Mouse (Mus musculus) embryonic facial prominence, embryonic 10.5 days (tissue): ENCODE measurements at regions not wholly inside any gene's neighbourhood (a gene's known extent, or its start where the extent isn't known, plus 50 kb on each side); places are given as distances from the start of the nearest gene placed in this dataset.

Source experiments
- DNase-seq: peaks from one replicate; pipeline ENCODE4 v3.0.0-alpha.2; 2017; ENCODE audit warnings: low spot score
- H3K27ac ChIP-seq: fragments of 300-500 bp; sonication (generic); replicated peaks from 2 replicates; pipeline ENCODE4 v1.5.1; 2016; ENCODE audit warnings: mild to moderate bottlenecking
- H3K27me3 ChIP-seq: fragments of 300-500 bp; sonication (generic); replicated peaks from 2 replicates; pipeline ENCODE4 v1.6.1; 2016; ENCODE audit warnings: low read depth, mild to moderate bottlenecking; ENCODE audit not compliant: poor library complexity, severe bottlenecking
- H3K36me3 ChIP-seq: fragments of 300-500 bp; sonication (generic); replicated peaks from 2 replicates; pipeline ENCODE4 v1.6.1; 2016; ENCODE audit warnings: mild to moderate bottlenecking, moderate library complexity
- H3K4me1 ChIP-seq: fragments of 300-500 bp; sonication (generic); 2 replicates; pipeline ENCODE4 v1.6.1; 2016
- H3K4me3 ChIP-seq: fragments of 300-500 bp; sonication (generic); 2 replicates; pipeline ENCODE4 v1.5.1; 2016; ENCODE audit warnings: mild to moderate bottlenecking, moderate library complexity
- H3K9me3 ChIP-seq: fragments of 300-500 bp; sonication (generic); 2 replicates; pipeline ENCODE4 v1.6.1; 2016; ENCODE audit warnings: mild to moderate bottlenecking
- WGBS: fragments of 180-500 bp; shearing (Covaris S2); methylation state at CpG from one replicate; pipeline ENCODE4 v1.1.7; 2016; 5-methylcytosine and 5-hydroxymethylcytosine counted together

DNA sequence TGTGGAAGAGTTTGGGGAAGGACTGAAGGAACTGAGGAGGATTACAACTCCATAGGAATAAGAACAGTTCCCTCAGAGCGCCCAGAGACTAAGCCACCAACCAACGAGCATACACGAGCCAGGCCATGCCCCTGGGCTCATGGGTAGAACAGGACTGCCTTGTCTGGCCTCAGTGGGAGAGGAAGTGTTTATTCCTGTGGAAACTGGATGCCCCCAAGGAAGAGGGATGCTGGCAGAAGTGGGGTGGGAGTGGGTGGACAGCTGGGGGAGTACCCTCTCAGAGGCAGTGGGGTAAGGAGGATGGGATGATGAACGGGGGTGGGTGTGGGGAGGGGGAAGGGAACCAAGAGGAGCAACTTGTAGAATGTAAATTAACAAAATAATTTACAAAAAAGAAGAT lies 86.3 kb upstream of the Rab11fip2 start:
- no peaks in the 10 kb centered on the region for H3K36me3 ChIP-seq
- H3K4me3 ChIP-seq, result no peak overlapping the region
- H3K27me3 ChIP-seq, result no peaks in the 10 kb centered on the region
- DNase-seq, result no peak
- H3K27ac ChIP-seq, result no peak overlapping the region
- 0 out of 2 replicates have a peak, but pooled peaks cover 3% of the 10 kb centered on the region for H3K4me1 ChIP-seq
- 51% methylated on average over 4 of the region's 4 CpGs for WGBS
- H3K9me3 ChIP-seq, result no peaks in the 10 kb centered on the region

DNA sequence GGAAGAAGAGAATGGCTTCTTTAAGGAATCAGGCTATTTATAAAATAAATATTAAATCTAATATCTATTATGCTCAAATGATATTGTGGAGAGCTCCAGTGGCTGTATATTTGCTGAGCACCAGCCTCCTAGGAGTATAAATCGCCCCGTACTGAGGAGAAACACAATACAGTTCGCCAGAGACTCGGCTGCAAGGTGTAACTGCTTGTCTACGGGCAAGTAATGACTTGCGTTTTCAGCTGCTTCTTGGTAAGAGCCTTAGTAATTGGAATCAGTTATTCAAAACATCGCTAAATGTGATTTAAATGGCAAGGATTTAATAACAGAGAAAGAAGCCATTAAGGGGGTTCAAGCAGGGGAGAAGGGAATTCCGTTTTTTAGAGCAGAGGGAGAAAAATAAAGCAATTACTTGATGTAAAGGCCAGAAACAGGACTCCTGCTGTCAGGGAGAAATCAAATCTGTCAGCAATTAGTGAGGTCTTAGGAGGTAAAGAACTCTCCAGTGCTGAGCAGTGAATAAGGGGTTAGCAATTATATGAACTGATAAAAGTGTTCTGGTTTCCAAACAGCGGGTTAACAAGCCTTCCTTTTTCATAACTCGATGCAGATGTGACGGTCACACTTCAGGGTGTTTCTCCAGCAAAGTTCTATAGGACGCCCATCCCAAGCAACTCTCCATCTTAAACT lies 72.3 kb upstream of the Rab11fip2 start:
- Histone ChIP-seq H3K27ac (peak overlapping the region; percentile 35; the same call in 1 of the 2 replicates), H3K9me3 (no peaks in the 10 kb centered on the region), H3K4me1 (peaks cover 37% of the 10 kb centered on the region), H3K36me3 (no peaks in the 10 kb centered on the region), H3K4me3 (peak overlapping the region; percentile 11; the same call in 1 of the 2 replicates), H3K27me3 (peaks cover 10% of the 10 kb centered on the region; the same call in 1 of the 2 replicates)
- WGBS, result 10% methylated on average over 12 of the region's 12 CpGs
- peak; percentile 57 for DNase-seq

DNA sequence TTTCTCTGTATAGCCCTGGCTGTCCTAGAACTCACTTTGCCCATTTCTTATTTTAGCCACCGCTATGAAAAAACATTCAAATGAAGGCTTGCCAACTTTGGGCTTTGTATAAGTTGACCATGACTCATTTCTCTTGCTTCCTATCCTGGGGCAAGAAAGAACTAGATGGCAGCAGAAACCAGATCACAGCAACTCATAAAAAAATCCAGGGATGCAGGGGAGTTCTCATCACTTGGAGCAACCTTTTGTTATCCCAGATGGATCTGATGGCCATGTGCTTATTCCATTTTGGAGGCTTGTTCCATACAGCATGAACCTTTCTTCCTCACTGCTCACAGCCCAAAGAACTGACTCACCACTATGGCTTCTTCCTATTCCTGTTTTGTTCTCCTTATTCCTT lies 52.1 kb upstream of the Rab11fip2 start:
- Histone ChIP-seq H3K27me3 (no peaks in the 10 kb centered on the region), H3K4me1 (no peaks in the 10 kb centered on the region), H3K36me3 (no peaks in the 10 kb centered on the region), H3K9me3 (0 out of 2 replicates have a peak, but pooled peaks cover 3% of the 10 kb centered on the region), H3K27ac (no peak overlapping the region), H3K4me3 (no peak overlapping the region)
- DNase-seq, result no peak
- WGBS, result 91% methylated on average over 1 of the region's 1 CpGs
